Mouse (Mus musculus): ENCODE measurements around the gene Ephb2.

DNA sequence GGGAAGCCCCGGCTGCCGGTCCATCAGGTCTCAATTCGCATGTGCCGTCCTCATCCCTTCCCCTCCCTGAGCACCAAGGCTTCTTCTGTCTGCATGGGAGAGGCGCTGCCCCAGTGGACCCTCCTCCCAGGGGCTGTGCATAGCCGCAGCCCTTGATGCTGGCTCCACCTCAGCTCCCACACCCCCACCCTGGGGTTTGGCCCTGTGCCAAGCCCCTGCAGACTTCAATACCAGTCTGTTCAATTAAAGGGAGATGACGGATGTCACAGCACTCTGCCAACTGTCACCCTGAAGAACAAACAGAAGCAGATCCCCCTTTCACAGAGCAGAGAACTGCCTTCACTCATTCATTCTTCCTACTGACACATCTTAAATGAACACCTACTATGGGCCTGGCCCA lies 19.1 kb downstream of the Ephb2 start:
- TF ChIP-seq CTCF (conservative IDR thresholded peaks at IDR 0.05 in 1 of 2, IDR thresholded peaks at IDR 0.05 in 1 of 2; ENCODE audit: low read depth in 2 of 2, low read length in 2 of 2): no peak
- TF ChIP-seq HCFC1 (IDR thresholded peaks at IDR 0.05; ENCODE audit: low read depth, low read length): no peak
- no peak for TF ChIP-seq E2F4 (IDR thresholded peaks at IDR 0.05; ENCODE audit: insufficient replicate concordance, low read depth, low read length)
